Mouse (Mus musculus): ENCODE measurements at regions not wholly inside any gene's neighbourhood (a gene's known extent, or its start where the extent isn't known, plus 50 kb on each side); places are given as distances from the start of the nearest gene placed in this dataset.
"Not testable (repeated sequence)": the region's sequence is repeated elsewhere in the genome, so short reads cannot be mapped to it uniquely, and the experiment has no call there.

GRCm38 (mm10) chr4:153829766-153830165 is 127.3 kb upstream of the A430005L14Rik start:
- DNase-seq (ENCODE audit: low read depth, low spot score): no peak

GRCm38 (mm10) chr4:153830491-153830890 is 126.5 kb upstream of the A430005L14Rik start:
- DNase-seq (ENCODE audit: low read depth, low spot score): no peak

GRCm38 (mm10) chr4:153831251-153831650 is 125.8 kb upstream of the A430005L14Rik start:
- not testable (repeated sequence) for DNase-seq (ENCODE audit: low read depth, low spot score)

GRCm38 (mm10) chr4:153832151-153832550 is 124.9 kb upstream of the A430005L14Rik start:
- no peak for DNase-seq (ENCODE audit: low read depth, low spot score)

GRCm38 (mm10) chr4:153844766-153845165 is 112.3 kb upstream of the A430005L14Rik start:
- DNase-seq (ENCODE audit: low read depth, low spot score): no peak

GRCm38 (mm10) chr4:153848274-153848673 is 108.8 kb upstream of the A430005L14Rik start:
- no peak for DNase-seq (ENCODE audit: low read depth, low spot score)

GRCm38 (mm10) chr4:153850186-153850585 is 106.9 kb upstream of the A430005L14Rik start:
- no peak for DNase-seq (ENCODE audit: low read depth, low spot score)

GRCm38 (mm10) chr4:153854084-153854747 is 102.8 kb upstream of the A430005L14Rik start:
- no peak for DNase-seq (ENCODE audit: low read depth, low spot score)

GRCm38 (mm10) chr4:153854748-153855092 is 102.3 kb upstream of the A430005L14Rik start:
- no peak for DNase-seq (ENCODE audit: low read depth, low spot score)

- DNase-seq (ENCODE audit: low read depth, low spot score): no peak
Observed at GRCm38 (mm10) chr4:153861420-153861819, 95.6 kb upstream of the A430005L14Rik start.

- DNase-seq (ENCODE audit: low read depth, low spot score): no peak
Observed at GRCm38 (mm10) chr4:153862121-153862660, 94.8 kb upstream of the A430005L14Rik start.

- no peak for DNase-seq (ENCODE audit: low read depth, low spot score)
Observed at GRCm38 (mm10) chr4:153872346-153872745, 84.7 kb upstream of the A430005L14Rik start.

GRCm38 (mm10) chr4:153875036-153875435 is 82.0 kb upstream of the A430005L14Rik start:
- not testable (repeated sequence) for DNase-seq (ENCODE audit: low read depth, low spot score)

GRCm38 (mm10) chr4:153876954-153877642 is 79.9 kb upstream of the A430005L14Rik start:
- peak; percentile 17 for DNase-seq (ENCODE audit: low read depth, low spot score)

- no peak for DNase-seq (ENCODE audit: low read depth, low spot score)
Observed at GRCm38 (mm10) chr4:153883057-153883456, 74.0 kb upstream of the A430005L14Rik start.

- DNase-seq (ENCODE audit: low read depth, low spot score): no peak
Observed at GRCm38 (mm10) chr4:153884044-153884443, 73.0 kb upstream of the A430005L14Rik start.

GRCm38 (mm10) chr4:153885836-153886235 is 71.2 kb upstream of the A430005L14Rik start:
- no peak for DNase-seq (ENCODE audit: low read depth, low spot score)

GRCm38 (mm10) chr4:153890130-153890529 is 66.9 kb upstream of the A430005L14Rik start:
- no peak for DNase-seq (ENCODE audit: low read depth, low spot score)

- no peak for DNase-seq (ENCODE audit: low read depth, low spot score)
Observed at GRCm38 (mm10) chr4:153899721-153900120, 57.3 kb upstream of the A430005L14Rik start.

GRCm38 (mm10) chr4:153905076-153905475 is 52.0 kb upstream of the A430005L14Rik start:
- no peak for DNase-seq (ENCODE audit: low read depth, low spot score)

- no peak for DNase-seq (ENCODE audit: low read depth, low spot score)
Observed at GRCm38 (mm10) chr4:153905511-153905910, 51.5 kb upstream of the A430005L14Rik start.

All from c-Kit-negative CD71-positive TER-119-positive erythroid progenitor cells, embryonic 14.5 days (primary cell).